ENCODE assay signal across 13 mouse cellular contexts in the genomic region with DNA sequence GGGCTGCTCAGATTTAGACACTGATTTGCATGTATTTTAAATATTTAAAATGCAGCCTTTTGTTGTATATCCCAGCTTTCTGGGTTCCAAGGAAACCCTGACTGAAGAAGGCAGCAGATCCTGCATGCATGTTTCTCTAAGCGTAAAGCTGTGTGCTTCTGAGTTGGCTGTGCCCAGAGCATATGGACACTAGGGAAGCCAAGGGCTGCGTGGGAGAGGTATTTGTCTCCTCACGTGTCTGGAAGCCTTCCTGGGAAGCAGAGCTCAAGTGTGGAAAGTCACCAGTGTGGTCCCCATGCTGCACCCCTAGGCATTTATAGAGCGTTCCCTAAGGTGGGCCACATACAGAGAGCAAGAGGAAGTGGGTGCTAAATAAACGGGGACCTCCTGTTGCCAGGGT. TPM values are rescaled to one million over a fixed set of nuclear protein-coding genes. Genes with fewer than 3 reads are reported as not detected.
DNase-seq lines count a peak whose midpoint lies in the region; ATAC-seq lines count a peak whose summit lies in the region.
"Had no signal": no experiment of that assay in that cellular context is flagged by ENCODE, and none has a peak within 500 bp of the region (broad histone marks: within the 10 kb centered on the region; RNA-seq: fewer than 3 reads in every experiment).

No protein-coding gene starts in this region.

- DNase-seq in cerebellum, postnatal 10 days = peak; percentile 37 to 50
- no peak for DNase-seq in cerebellum, adult 9-10 months
- DNase-seq in left cerebral cortex, adult 11 months (ENCODE audit: low spot score) = peak; percentile 29
- DNase-seq in left cerebral cortex, postnatal 4 days = no peak
- DNase-seq in left cerebral cortex, postnatal 25 days (ENCODE audit: low spot score in 2 of 2) = peak; percentile 46 to 81
- DNase-seq in heart, postnatal 10 days = no peak
- no peak for DNase-seq in lung, adult 18-20 months
- DNase-seq: heart, postnatal 4 days; kidney, postnatal 4 days had no signal

- intact Hi-C loops in left cerebral cortex, postnatal 4 days (cut with DNase I) = loop anchor here (5.0 kb wide), 1 partner anchor 68 kb away; no protein-coding TSS in a partner anchor
- intact Hi-C loops in left cerebral cortex, postnatal 25 days (cut with DNase I) = loop anchor here (1.0 kb wide), 1 partner anchor 68 kb away; no protein-coding TSS in a partner anchor
- intact Hi-C loops in heart, postnatal 10 days (cut with DNase I) = loop anchor here (1.0 kb wide), 1 partner anchor 68 kb away; no protein-coding TSS in a partner anchor

- ATAC-seq in megakaryocyte progenitor cell, adult 5-6 weeks (replicated peaks; ENCODE audit: poor library complexity) = no peak

RNA-seq across cellular contexts. Expression of a gene that starts 13.7 kb away (rescaled TPM):
- not detected for total RNA-seq in left cerebral cortex, postnatal 4 days (2021)
- total RNA-seq in left cerebral cortex, postnatal 25 days (2021) = under 1 TPM; 0.18 to 0.34 TPM
- not detected for total RNA-seq in heart, postnatal 10 days (2021)
- total RNA-seq in megakaryocyte progenitor cell, adult 5-6 weeks (2015) = not detected in 2 replicates
- total RNA-seq in megakaryocyte progenitor cell, adult 5-6 weeks (2017) = not detected in 2 replicates
- total RNA-seq: common myeloid progenitor, adult 5-6 weeks; heart, postnatal 4 days; neutrophil, adult 5-6 weeks had no signal

RNA-seq across cellular contexts. Expression of a gene that starts 30.7 kb away (rescaled TPM):
- total RNA-seq in left cerebral cortex, postnatal 4 days (2021) = 10 to 100 TPM; 40.6 to 40.7 TPM
- total RNA-seq in left cerebral cortex, postnatal 25 days (2021) = 100 to 1,000 TPM; 130 to 158 TPM
- under 1 TPM; 0.17 to 0.96 TPM for total RNA-seq in heart, postnatal 10 days (2021)
- not detected in 2 replicates for total RNA-seq in megakaryocyte progenitor cell, adult 5-6 weeks (2015)
- total RNA-seq in megakaryocyte progenitor cell, adult 5-6 weeks (2017) = not detected in 2 replicates
- total RNA-seq: common myeloid progenitor, adult 5-6 weeks; G1E; neutrophil, adult 5-6 weeks had no signal

Comparison
In these comparisons a context has a peak if more than half of its experiments do, and no peak if none do; other contexts are left out.
1. DNase-seq: peak in cerebellum, postnatal 10 days (2 of 2), left cerebral cortex, adult 11 months (single experiment) and left cerebral cortex, postnatal 25 days (2 of 2); none in cerebellum, adult 9-10 months (single experiment), left cerebral cortex, postnatal 4 days (single experiment), heart, postnatal 10 days (0 of 2) and lung, adult 18-20 months (0 of 2).
2. RNA of a gene that starts 30.7 kb away (total RNA-seq): 130 to 158 TPM in left cerebral cortex, postnatal 25 days and 40.6 to 40.7 TPM in left cerebral cortex, postnatal 4 days; 0.17 to 0.96 TPM in heart, postnatal 10 days and not detected in megakaryocyte progenitor cell, adult 5-6 weeks; every median in the first group is over 10 times any median in the second.